Mouse (Mus musculus) testis, postnatal 14 days (tissue): ENCODE data around the gene Prx.
A peak's percentile ranks its signal among the peaks of the same experiment; 100 is the strongest.

ENCODE experiments used
- DNase-seq: peaks from one replicate; pipeline ENCODE4 v3.0.0; 2021; ENCODE audit warnings: low spot score

The Prx gene

GRCm38 (mm10) chr7:27483860-27484259, 15.3 kb upstream of the Prx start:
- DNase-seq = no peak

DNA sequence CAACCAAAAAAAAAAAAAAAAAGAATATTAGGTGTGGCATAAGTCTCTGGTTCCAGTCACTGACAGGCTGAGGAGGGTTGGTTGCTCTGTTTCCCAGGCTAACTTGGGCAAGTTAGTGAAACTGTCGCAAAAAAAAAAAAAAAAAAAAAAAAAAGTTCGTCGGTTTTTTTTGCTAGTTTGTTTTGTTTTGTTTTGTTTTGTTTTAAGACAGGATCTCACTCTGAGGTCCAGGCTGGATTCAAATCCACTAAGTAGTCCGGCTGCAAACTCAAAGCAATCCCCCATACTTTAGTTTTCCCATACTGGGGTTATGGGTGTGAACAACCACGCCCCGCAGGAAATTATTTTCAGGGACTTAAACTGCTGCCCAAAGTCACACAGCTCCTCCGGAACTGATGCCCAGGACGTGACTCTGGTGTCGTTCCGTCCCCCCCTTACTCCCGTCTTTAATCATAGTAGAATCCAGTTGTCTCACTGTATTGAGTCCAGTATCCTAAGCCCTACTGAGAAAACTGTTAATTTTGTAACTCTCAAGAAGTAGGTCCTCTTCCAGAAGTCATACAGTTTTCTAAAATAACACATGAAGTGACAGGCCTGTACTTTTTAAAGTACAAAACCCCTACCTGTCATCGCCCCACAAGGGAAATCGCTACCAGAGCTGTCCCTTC, 12.9 kb upstream of the Prx start:
- peak; percentile 40 for DNase-seq

- DNase-seq = peak; percentile 100
Observed at GRCm38 (mm10) chr7:27486770-27487697, 12.1 kb upstream of the Prx start, which contains the start of gene Sertad1. TSS of gene Sertad1 (plus strand) at chr7:27486910.

GRCm38 (mm10) chr7:27487740-27488268, 11.3 kb upstream of the Prx start:
- peak; percentile 69 for DNase-seq

DNA sequence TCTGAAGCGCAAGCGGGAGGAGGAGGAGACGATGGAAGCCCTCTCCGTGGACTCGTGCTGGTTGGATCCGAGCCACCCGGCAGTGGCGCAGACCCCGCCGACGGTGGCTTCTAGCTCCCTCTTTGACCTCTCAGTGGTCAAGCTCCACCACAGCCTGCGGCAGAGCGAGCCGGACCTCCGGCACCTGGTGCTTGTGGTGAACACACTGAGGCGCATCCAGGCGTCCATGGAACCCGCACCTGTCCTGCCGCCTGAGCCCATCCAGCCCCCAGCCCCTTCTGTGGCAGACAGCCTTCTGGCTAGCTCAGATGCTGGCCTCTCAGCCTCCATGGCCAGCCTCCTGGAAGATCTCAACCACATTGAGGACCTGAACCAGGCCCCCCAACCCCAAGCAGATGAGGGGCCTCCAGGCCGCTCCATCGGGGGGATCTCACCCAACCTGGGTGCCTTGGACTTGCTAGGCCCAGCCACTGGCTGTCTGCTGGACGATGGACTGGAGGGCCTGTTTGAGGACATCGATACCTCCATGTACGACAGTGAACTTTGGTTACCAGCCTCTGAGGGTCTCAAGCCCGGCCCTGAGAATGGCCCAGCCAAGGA, 9.8 kb upstream of the Prx start:
- no peak for DNase-seq

- DNase-seq = no peak
Observed at GRCm38 (mm10) chr7:27490227-27490542, 8.9 kb upstream of the Prx start.

- peak; percentile 87 for DNase-seq
Observed at GRCm38 (mm10) chr7:27490543-27491329, 8.4 kb upstream of the Prx start.

GRCm38 (mm10) chr7:27491856-27492255, 7.3 kb upstream of the Prx start:
- DNase-seq = no peak

GRCm38 (mm10) chr7:27493022-27493421, 6.1 kb upstream of the Prx start:
- no peak for DNase-seq

GRCm38 (mm10) chr7:27493450-27493849, 5.7 kb upstream of the Prx start:
- no peak for DNase-seq

GRCm38 (mm10) chr7:27494659-27495367, 4.3 kb upstream of the Prx start:
- peak; percentile 36 for DNase-seq

GRCm38 (mm10) chr7:27501620-27502019, 2.5 kb downstream of the Prx start:
- no peak for DNase-seq

DNA sequence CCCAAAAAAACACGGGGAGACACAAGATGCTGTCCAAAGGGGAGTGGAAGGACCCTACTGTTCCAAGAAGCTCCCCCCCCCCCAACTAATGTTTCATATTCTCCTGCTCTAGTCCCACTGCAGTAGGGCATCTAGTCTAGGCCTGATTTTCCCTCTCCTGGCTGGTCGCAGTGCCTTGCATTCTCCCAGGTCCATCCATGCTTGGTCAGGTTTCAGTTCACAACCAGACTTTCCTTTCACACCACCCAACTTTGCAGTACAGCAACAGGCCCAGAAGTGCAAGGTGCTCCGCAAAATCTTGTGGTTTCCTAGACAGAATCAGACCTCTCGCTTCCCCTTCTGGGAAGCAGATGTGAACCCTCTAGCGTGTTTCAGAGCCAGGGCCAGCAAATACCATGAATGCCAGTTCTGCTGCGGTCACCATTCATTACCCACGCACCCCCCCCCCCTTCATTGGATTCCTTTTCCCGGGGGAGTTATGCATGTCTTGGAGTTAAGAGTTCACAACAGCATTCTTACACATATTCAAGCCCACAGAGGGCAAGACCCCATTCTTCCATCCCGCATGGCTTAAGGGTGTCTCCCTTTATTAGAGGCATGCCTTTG, 7.7 kb downstream of the Prx start:
- no peak for DNase-seq

DNA sequence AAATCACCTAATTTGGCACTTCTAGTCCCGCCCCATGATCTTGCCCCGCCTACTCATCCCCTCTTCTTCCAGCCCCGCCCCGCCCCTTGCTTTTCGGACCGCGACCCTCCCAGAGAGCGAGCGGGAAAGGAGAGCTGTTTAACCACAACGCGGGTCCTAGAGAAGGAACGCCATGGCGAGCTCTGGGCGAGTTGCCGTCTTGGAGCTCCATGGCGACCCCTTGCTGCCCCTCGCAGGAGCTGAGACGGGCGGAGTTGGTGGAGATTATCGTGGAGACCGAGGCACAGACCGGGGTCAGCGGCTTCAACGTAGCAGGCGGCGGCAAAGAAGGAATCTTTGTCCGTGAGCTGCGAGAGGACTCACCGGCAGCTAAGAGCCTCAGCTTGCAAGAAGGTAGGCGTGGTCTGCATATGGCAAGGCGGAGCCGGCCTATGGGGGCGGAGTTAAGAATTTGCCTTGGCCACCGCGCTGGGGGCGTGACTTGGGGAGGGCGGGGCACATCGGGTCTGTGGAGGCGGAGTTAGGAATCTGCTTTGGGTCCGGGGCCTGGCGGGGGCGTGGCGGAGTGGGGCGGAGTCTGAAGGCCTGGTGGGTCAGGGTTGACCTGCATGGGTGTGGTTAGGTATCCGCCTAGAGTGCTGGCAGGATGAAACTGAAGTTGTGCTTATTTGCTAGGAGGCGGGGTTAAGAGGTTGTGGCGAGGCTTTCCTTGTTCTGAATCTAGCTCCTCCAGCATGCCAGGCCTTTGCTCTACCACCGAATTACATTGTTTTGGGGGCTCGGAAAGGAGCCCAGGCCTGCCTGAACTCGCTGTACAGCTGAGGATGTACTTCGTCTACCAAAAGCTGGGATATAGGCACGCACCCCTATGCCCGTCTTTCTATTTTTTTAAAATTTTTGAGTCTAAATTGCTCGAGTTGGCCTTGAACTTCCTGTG, 8.9 kb downstream of the Prx start:
- DNase-seq = peak; percentile 97

DNA sequence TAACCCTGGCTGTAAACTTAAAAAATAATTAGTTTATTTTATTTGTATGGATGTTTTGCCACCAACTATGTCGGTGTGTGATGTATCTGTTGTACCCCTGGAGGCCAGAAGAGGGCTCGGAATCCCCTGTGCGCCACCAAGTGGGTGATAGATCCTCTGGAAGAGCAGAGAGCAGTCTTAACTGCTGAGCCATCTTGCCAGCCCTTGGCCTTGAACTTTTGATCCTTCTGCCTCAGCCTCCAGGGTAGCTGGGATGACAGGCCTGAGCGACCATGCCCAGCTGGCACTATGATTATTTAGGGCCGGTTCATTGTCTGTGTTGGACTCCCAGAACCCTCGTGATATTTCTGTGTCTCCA, 9.5 kb downstream of the Prx start:
- peak; percentile 63 for DNase-seq

- DNase-seq = no peak
Observed at GRCm38 (mm10) chr7:27510809-27511208, 11.7 kb downstream of the Prx start.

- no peak for DNase-seq
Observed at GRCm38 (mm10) chr7:27514961-27515360, 15.8 kb downstream of the Prx start.

- no peak for DNase-seq
Observed at GRCm38 (mm10) chr7:27518314-27518713, 19.2 kb downstream of the Prx start.

- no peak for DNase-seq
Observed at GRCm38 (mm10) chr7:27520104-27520503, 21.0 kb downstream of the Prx start.

- no peak for DNase-seq
Observed at GRCm38 (mm10) chr7:27520599-27520998, 21.5 kb downstream of the Prx start.
